Mouse (Mus musculus) urinary bladder, postnatal 4 days (tissue): ENCODE measurements around the gene Tefm.
"Not testable (repeated sequence)": the region's sequence is repeated elsewhere in the genome, so short reads cannot be mapped to it uniquely, and the experiment has no call there.

Source experiments
- DNase-seq, 2 experiments: peaks; one replicate each; pipeline ENCODE4 v3.0.0; 2021 to 2022; ENCODE audit warnings: low spot score in 2 of 2

Gene Tefm

DNA sequence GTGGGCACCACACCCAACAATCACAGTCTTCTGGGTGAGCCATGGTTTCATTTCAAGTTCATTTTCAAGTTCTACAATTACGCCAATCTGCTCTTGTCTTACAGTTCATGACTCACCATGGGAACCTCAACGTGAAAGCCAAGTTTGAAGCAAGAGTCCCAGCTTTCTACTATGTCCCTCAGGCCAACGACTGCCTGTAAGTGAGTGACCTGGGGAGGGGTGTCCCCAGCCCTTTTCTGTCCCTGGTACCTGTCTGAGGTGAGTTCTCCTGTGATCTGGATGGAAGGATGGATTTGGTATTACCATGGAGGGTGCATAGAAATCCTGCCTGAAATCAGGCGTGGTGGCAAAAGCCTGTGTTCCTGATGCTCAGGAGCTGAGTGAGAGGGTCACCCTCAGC is 14.9 kb upstream of the Tefm start:
- DNase-seq: no peak

DNA sequence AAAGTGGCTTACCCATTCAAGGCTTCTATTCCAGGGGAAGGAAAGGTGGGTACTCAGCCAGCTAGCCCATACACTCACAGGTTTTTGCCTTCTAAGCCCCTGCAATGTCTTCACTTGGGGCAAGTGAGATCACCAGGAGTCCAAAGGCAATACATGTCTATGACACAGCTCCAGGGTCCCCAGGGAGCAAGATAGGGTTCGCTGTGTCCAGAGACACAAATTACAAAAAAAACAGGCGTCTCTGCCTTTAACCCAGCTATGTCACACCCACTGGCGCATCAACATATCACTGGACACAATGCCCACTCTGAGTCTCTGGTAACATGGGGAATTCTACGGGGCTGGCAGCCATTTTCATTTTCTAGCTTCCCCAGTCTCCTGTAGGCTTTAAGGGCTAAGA is 14.0 kb upstream of the Tefm start:
- no peak for DNase-seq

- no peak for DNase-seq
Observed at GRCm38 (mm10) chr11:80155541-80155940, 13.6 kb upstream of the Tefm start.

- no peak for DNase-seq
Observed at GRCm38 (mm10) chr11:80154501-80154900, 12.5 kb upstream of the Tefm start.

DNA sequence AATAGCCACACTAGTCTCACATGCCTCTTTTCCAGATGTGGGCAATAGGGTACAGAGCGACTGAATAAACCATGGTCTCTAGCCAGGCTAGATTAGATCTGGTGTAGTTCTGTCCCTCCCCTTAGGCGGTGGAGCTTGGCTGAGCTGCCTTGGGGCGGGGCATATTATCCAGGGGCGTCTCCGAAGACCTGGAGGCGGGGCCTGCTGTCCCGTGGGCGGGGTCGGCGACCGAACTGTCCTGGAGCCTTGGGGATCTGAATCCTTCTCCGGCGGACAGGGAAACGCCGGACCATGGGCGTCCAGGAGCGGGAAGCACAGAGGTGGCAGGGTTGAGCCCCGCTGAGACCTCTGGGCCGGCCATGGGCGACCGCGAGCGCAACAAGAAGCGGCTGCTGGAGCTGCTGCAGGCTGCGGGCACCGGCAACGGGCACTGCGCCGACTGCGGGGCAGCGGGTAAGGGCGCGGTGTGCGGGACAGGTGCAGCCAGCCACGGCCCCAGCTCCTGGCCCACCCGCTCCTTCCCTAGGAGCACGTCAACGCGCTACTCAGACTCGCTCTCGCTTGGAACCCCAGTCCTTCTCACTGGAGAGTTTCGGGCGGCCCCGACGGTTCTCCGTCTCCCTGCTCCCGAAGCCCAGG is 12.0 kb upstream of the Tefm start, which contains the start of gene Adap2:
Adap2 (plus strand) TSS at position 249 of the 639 bp plus-strand sequence.
- peak; percentile 82 to 90 for DNase-seq

DNA sequence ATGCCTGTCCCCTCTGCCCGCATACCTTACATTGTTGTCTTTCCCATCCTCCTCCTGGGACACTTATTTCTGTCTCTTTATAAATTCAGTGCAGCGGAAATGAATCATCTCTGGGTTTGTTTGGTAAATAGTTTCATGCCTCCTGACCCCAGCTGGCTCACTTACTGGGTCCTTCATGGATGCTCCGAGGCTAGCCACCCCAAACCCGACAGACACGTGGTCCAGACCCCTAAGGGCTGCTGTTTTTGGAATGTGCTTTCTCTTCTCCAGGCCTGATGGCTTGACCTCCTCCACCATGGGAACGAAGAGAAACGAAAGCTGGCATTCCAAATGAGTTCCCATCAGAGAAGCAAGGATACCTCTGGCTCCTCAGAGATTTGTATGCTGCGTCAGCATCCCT is 10.4 kb upstream of the Tefm start:
- DNase-seq: no peak

DNA sequence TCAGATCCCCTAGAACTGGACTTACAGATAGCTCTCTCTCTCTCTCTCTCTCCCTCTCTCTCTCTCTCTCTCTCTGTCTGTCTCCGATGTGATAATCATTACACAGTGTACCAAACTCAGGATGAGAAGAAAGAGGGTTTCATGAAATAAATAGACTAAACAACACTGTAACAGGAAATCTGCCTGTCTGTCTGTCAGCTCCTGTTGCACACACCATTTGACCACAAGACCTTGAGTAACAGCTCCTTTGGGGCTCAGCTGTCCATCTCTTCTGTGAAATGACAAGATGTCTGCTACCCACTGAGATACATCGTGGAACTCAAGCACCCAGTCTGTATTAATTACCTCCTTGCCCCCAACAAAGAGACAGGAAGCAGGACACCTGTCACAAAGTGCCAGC is 9.6 kb upstream of the Tefm start:
- DNase-seq: no peak

GRCm38 (mm10) chr11:80150566-80150965 is 8.6 kb upstream of the Tefm start:
- no peak for DNase-seq

GRCm38 (mm10) chr11:80149412-80150023 is 7.5 kb upstream of the Tefm start:
- no peak for DNase-seq

DNA sequence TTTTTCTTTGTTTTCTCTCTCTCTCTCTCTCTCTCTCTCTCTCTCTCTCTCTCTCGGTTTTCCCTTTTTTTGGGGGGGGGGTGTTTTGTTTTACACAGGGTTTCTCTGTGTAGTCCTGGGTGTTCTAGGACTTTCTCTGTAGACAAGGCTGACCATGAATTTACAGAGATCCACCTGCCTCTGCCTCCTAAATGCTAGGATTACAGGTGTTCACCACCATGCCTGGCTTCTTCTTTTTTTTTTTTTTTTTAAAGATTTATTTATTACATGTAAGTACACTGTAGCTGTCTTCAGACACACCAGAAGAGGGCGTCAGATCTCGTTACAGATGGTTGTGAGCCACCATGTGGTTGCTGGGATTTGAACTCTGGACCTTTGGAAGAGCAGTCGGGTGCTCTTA is 7.0 kb upstream of the Tefm start:
- not testable (repeated sequence) for DNase-seq

GRCm38 (mm10) chr11:80148313-80148712 is 6.3 kb upstream of the Tefm start:
- DNase-seq: no peak

- no peak for DNase-seq
Observed at GRCm38 (mm10) chr11:80147748-80148147, 5.8 kb upstream of the Tefm start.

DNA sequence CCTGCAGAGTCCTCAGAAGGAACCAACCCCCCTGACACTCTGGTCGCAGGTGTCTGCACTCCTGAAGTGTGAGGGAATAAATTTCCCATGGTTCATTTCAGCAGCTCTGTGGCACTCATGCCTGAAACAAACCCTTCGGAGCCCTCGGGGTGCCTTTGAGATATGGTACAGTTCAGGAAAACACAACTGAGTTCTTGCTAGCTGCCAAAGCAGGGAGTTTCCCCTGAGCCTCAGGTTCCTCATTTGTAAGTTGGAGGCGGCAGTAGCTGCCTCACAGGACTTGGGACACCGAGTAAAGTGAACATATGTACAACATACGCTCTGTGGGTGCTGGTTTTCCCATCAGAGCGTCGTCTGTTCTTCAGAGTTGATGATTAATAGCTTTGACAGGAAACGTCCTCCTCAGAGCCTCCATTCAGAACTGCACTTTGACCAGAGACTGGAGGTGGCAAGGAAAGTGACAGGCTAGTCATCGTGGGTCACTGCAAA is 3.9 kb upstream of the Tefm start:
- no peak for DNase-seq

GRCm38 (mm10) chr11:80142872-80143271 is 897 bp upstream of the Tefm start:
- no peak for DNase-seq

DNA sequence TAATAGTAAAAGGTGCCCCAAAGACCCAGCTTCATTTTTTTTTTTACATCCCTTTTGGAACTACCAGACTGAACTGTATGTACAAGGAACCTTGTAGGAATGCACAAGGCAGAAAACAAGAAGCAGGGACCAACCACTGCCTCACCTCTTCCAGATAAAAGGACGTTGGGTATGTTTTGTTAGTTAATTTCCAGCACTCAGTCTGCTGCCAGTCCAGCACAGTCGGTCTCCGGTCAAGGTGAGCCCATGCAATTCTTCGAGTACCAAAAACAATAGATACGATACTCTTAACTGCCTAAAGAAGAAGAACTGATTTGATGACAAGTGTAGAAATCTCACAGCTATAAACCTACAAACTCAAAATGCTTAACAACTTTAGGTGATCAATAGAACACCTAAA is 4.2 kb downstream of the Tefm start:
- no peak for DNase-seq

GRCm38 (mm10) chr11:80136786-80137185 is 5.2 kb downstream of the Tefm start:
- DNase-seq: no peak

DNA sequence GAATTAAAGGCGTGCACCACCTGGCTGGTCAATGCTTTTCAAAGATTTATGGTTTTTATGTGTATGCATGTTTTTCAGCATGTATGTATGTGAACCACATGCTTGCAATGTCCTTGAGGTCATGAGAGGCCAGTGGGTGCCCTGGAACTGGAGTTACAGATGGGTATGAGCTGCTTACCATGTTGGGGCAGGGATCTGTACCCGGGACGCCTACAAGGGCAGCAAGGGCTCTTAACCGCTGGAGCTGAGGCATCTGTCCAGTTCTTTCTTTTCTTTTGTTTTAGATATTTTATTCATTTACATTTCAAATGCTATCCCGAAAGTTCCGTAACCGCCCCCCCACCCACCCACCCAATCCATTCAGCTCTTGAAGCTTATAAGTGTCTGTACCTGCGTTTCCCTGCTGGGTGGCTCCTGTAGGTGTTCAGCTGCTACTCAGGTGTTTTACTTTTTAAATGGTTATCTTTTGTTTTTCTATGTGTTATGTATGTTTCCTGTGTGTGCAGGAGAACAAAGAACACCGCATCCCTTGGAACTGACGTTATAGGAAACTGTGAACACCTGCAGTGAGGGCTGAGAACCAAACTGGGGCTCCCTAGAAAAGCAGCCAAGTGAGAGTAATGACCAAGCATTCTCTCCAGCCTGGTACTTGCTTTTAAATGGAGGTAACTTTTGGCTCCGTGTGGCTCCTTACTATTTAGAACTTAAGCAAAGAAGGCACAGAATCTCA is 5.9 kb downstream of the Tefm start:
- no peak for DNase-seq

- no peak for DNase-seq
Observed at GRCm38 (mm10) chr11:80134744-80135143, 7.2 kb downstream of the Tefm start.

DNA sequence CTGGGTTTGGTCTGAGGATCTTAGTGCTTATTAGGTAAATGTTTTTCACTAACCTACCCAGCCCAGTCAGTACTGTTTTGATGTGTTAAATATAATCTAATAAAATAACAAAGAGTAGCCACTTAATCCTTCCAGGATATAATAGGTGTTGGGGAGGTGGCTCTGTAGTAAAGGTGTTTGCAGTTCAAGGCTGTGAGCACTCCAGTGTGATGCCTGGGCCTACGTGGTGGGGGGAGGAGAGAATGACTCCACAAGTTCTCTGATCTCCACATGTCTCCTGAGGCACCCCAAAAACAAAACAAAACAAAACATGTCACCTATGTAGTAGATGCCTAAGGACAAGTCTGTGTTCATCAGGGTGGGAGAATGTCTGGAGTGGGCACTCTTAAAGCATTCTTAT is 9.9 kb downstream of the Tefm start:
- DNase-seq: no peak

- no peak for DNase-seq
Observed at GRCm38 (mm10) chr11:80116411-80116810, 25.6 kb downstream of the Tefm start.

DNA sequence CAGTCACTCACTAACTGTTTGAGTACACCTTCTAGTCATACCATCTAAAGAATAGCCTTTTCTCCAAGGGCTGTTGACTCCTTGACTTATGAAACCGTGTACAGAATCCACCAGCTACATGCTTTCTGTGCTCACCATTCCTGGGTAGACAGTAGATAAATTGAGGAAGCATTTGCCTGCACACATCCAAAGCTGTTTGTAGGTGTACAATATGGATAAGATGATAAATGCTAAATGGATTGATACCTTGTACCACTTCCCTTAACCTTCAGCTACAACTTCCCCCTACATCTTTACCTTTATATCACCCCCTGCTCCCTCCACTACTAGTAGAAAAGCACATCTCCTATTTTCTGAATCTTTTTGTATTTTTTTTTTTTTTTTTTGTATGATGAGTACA is 37.6 kb downstream of the Tefm start:
- DNase-seq: no peak

DNA sequence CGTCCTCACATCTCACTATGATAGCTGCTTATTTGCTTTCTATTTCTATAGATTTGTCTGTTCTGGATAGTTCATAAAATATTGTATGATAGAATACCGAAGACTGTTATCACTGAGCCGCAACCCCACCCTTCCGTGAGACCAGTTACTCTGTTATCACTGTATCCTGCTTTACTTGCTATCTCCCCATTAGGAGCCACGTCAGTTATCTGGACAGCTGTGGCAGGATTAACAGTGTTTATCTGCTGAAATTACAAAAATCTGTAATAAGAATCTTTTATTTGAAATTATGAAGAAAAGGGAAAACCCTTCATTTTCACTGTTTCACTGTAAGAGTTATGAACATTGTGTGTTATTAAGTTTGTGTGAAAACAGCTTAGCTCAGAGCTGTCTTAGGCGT is 40.7 kb downstream of the Tefm start:
- no peak for DNase-seq

GRCm38 (mm10) chr11:80098444-80099056 is 43.4 kb downstream of the Tefm start:
- DNase-seq: no peak
